Mouse (Mus musculus): ENCODE measurements around the gene Hoxc6.

Gene Hoxc6

DNA sequence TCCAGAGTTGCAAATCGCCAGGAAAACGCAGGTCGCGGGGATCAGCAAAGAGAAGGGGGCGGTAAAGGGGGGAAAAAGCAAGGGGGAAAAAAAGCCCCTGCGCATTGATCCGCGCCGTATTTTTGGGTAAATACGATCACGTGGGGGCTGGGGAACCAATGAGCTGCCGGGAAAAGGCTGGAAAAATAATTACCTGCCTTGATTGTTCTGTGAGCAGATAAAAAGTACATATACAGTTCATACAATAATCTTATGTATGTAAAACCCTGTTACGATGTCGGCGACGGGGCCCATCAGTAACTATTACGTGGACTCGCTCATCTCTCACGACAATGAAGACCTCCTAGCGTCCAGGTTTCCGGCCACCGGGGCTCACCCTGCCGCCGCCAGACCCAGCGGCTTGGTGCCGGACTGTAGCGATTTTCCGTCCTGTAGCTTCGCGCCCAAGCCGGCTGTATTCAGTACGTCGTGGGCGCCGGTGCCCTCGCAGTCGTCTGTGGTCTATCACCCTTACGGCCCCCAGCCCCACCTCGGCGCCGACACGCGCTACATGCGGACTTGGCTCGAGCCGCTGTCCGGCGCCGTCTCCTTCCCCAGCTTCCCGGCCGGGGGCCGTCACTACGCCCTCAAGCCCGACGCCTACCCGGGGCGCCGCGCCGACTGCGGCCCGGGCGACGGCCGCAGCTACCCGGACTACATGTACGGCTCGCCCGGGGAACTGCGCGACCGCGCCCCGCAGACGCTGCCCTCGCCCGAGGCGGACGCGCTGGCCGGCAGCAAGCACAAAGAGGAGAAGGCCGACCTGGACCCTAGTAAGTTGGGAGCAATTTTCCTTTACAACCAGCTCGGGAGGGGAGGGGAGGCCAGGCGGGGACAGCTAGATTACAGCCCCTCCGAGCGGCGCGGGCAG, 16.4 kb upstream of the Hoxc6 start:
- in situ Hi-C loops (cut with MboI; ENCODE audit: low pct_unique_long_range_greater_than_20kb in 1 of 2, low sequenced_read_pairs in 2 of 2, unreplicated experiment in 1 of 2), result no loop called here

DNA sequence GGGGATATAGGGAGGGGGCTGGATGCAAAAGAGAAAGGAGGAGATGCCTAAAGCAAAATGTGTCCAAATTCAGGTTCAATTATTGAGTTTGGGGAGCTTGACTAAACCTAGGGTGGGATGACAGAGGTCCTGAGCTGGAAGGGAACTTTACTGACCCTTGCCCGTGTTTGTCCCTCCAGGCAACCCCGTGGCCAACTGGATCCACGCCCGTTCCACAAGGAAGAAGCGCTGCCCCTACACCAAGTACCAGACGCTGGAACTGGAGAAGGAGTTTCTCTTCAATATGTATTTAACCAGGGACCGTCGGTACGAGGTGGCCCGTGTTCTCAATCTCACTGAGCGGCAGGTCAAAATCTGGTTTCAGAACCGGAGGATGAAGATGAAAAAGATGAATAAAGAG, 14.3 kb upstream of the Hoxc6 start:
- in situ Hi-C loops (cut with MboI; ENCODE audit: low pct_unique_long_range_greater_than_20kb in 1 of 2, low sequenced_read_pairs in 2 of 2, unreplicated experiment in 1 of 2), result no loop called here

DNA sequence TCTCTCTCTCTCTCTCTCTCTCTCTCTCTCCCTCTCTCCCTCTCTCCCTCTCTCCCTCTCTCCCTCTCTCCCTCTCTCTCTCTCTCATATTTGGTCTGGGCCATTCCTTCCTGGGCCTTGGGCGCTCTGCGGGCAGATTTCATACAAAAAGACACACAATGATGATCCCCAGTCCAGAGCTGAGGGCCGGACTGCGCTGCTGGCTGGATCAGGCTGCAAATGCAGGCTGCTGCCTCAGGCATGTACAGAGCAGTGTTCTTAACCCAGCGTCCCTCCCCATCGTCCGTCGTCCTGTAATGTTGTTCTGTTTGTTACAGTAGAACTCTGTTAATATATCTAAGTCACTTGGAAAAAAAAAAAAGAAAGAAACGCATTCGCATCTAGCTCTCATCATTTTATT, 13.5 kb upstream of the Hoxc6 start:
- in situ Hi-C loops (cut with MboI; ENCODE audit: low pct_unique_long_range_greater_than_20kb in 1 of 2, low sequenced_read_pairs in 2 of 2, unreplicated experiment in 1 of 2), result no loop called here

DNA sequence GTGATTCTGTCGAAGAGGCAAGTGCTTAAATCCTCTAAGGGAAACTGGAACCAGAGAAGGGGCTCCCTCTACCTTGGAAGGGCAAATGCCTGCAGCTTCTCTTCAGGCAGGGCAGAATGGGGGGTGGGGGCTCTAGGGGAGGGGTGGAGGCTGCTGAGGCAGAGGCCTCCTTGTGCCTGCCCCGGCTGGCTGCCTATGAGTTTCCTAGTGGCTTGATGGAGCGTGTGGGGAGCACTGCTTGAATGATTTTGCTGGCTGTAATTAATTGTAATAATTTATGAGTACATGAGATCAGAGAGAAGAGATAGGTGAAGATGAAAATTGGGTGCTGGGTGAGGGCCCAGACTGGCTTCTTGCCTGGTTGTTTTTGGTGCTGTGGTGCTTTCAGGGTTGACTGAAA, 13.1 kb upstream of the Hoxc6 start:
- in situ Hi-C loops (cut with MboI; ENCODE audit: low pct_unique_long_range_greater_than_20kb in 1 of 2, low sequenced_read_pairs in 2 of 2, unreplicated experiment in 1 of 2), result loop anchor here (5.0 kb wide), 2 partner anchors 187 to 327 kb away; partner anchors contain the start of gene Gpr84 (in 1 of the 2)

DNA sequence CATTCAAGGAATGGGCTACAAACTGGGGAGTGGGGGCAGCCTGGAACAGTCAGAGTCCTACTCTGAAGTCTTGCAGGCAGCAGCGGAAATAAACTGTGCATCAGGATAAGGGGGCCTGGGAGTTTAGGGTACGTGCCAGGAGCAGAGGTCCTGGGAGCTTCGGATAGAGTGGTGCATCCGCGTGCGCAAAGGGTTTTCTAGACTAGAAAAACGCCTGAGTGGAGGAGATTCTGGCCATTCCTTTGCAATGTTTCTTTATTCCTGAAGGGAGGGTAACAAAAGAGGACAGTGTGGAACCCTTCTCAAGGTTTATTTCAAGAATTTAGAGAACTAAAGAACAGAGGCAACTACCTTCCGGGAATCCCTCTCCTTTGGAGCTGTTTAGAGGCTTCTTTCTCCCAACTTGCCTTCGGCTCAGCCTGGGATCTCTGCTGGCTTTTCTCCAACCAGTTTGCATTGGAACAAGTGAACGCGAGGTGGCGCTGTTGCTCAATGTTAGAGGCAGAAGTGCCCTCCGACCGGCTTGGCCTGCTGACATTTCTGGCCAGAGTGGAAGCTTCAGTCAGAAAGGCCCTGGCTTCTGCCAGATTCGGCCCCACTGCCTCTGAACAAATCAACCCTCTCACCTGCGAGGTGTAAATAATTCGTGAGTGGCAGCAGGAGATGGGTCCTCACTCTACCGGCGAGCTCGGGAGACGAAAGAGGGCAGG, 10.8 kb upstream of the Hoxc6 start:
- in situ Hi-C loops (cut with MboI; ENCODE audit: low pct_unique_long_range_greater_than_20kb in 1 of 2, low sequenced_read_pairs in 2 of 2, unreplicated experiment in 1 of 2), result loop anchor here (5.0 kb wide), 2 partner anchors 185 to 325 kb away; partner anchors contain the start of gene Gpr84 (in 1 of the 2)

DNA sequence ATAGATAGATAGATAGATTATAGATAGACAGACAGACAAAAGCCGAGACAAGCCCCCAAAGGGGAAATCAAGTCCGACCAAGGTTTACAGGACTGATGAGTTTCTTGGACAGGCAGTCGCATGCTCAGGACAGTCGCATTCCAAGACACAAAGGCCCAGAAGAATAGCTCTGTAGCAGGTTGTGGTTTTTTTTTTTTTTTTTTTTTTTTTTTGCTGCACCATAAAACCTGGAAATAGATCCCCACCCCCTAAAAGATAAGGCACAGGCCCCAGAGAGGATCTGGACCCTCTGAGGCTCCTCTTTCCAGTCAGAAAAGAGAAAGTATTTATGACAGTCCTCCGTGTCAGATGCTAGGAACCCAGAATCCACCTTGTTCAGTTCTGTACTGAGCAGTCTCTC, 10.0 kb upstream of the Hoxc6 start:
- in situ Hi-C loops (cut with MboI; ENCODE audit: low pct_unique_long_range_greater_than_20kb in 1 of 2, low sequenced_read_pairs in 2 of 2, unreplicated experiment in 1 of 2), result loop anchor here (5.0 kb wide), 2 partner anchors 184 to 324 kb away; partner anchors contain the start of gene Gpr84 (in 1 of the 2)

DNA sequence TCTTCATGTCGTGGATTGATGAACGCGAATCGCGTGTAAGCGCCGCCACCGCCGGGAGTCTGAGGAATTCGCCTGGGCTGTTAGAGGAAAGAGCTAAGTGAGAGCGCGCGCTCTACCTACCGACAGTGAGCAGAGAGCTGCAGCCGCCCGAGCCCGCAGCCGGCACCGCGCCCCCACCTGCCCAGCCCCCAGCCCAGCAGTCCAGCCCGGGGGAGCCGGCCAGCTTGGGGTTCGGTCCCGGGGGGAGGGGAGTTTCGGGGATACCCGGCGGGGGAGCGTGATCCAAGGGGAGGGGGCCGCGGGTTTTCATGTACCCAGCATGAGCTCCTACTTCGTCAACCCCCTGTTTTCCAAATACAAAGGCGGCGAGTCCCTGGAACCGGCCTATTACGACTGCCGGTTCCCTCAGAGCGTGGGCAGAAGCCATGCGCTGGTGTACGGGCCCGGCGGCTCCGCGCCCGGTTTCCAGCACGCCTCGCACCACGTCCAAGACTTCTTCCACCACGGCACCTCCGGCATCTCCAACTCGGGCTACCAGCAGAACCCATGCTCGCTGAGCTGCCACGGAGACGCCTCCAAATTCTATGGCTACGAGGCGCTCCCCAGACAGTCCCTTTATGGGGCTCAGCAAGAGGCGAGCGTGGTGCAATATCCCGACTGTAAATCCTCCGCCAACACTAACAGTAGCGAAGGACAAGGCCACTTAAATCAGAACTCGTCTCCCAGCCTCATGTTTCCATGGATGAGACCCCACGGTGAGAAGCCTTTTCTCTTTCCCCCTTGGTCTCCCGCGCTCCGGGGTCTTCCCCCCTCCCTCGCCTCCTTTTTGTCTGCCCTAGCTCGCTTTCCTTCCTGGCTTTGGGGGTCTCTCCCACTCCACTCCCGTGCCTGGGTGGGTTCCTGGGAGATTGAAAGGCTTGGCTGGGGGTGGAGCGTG, 7.3 kb upstream of the Hoxc6 start, which contains the start of gene Hoxc8:
Gene Hoxc8, plus strand, starts transcription at position 147 of the 937 bp plus-strand sequence.
- in situ Hi-C loops (cut with MboI; ENCODE audit: low pct_unique_long_range_greater_than_20kb in 1 of 2, low sequenced_read_pairs in 2 of 2, unreplicated experiment in 1 of 2), result no loop called here

DNA sequence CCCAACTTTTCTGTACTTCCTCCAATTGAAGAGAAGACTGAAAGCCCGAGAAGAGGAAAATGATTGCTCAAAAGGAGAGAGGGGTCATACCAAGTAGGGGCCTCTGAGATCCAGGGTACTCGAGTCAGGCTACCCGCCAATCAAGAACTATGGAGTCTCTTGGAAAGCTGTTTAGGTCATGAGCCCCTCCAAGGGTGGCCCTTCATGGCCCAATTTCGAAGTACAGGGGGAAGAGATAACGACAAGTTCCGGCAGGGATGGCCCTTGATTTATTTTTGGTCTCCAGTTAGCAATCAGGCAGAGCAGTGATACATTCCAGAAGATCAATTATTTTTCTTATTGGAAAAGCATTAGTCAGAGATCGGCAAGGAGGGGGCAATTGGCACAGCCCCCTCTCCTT, 6.3 kb upstream of the Hoxc6 start:
- in situ Hi-C loops (cut with MboI; ENCODE audit: low pct_unique_long_range_greater_than_20kb in 1 of 2, low sequenced_read_pairs in 2 of 2, unreplicated experiment in 1 of 2), result no loop called here

DNA sequence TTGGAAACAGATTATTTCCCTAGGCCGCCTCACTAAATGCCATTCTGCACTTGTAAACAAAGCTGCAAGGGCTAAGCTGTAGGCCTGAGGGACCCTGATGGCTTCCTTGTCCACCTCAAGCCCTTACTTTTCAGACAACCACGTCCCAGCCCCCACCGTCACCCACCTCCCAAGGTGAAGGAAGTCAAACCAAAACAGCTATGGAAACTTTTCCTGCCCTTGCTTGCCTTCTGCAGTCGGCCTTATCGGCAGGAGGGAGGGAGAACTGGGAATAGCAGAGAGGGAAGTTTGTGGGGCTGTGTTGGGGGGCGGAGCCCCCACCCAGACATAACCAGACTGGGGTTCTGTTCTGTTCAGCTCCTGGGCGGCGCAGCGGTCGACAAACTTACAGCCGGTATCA, 5.9 kb upstream of the Hoxc6 start:
- in situ Hi-C loops (cut with MboI; ENCODE audit: low pct_unique_long_range_greater_than_20kb in 1 of 2, low sequenced_read_pairs in 2 of 2, unreplicated experiment in 1 of 2), result no loop called here

DNA sequence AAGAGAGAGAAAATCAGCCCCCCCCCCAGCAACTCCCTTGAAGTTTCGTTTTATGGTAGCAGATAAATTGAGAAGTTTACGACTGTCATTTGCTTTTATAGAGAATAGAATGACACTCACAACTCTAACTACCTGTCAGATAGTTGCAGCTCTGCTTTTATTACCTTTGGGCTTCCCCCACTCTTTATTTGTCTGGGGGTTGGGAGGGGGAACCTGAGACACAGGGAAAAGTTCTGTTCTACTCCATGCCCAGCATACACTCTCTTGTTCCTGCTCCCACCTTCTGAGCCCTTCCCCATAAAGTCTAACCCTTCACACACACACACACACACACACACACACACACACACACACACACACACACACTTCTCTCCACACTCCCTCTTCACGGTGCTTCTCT, 5.2 kb upstream of the Hoxc6 start:
- in situ Hi-C loops (cut with MboI; ENCODE audit: low pct_unique_long_range_greater_than_20kb in 1 of 2, low sequenced_read_pairs in 2 of 2, unreplicated experiment in 1 of 2), result no loop called here

DNA sequence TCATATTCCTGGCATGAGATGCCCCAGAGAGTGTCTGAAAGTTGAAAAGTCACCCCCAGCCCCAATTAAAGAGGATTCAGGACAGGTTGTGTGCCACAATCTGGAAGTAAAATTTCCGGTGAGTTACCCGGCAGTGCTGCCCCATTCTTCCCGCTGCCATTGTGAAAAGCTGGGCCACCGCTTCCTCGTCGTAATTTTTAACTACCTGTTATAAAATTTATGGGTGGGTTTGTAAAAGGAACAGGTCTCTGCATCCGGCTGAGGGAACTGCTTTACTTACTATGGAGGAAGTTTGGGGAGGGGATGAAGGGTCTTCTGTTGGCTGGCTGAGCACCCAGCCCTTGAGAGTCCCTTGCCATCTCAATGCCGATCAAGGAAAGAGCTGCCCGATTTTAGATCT, 1.5 kb upstream of the Hoxc6 start:
- in situ Hi-C loops (cut with MboI; ENCODE audit: low pct_unique_long_range_greater_than_20kb in 1 of 2, low sequenced_read_pairs in 2 of 2, unreplicated experiment in 1 of 2), result no loop called here

DNA sequence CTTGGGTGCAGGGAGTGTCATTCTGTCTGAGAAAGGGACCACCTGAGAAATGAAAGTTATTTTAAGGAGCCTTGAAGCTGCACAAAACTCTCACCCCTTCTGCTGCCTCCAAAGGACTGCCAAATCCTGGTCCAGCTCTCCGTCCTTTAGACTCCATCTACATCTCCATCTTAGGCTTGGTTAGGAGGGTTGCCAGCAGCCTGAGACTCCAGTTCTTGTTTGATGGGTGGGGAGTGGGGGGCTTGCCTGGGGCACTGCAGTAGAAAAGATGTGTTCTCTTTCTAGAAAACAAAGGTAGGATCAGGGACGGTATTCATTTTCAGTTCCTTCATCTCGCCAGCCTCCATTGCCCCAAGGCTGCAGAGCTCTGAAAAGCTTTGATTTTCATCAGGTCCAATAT, 626 bp upstream of the Hoxc6 start:
- in situ Hi-C loops (cut with MboI; ENCODE audit: low pct_unique_long_range_greater_than_20kb in 1 of 2, low sequenced_read_pairs in 2 of 2, unreplicated experiment in 1 of 2), result no loop called here

DNA sequence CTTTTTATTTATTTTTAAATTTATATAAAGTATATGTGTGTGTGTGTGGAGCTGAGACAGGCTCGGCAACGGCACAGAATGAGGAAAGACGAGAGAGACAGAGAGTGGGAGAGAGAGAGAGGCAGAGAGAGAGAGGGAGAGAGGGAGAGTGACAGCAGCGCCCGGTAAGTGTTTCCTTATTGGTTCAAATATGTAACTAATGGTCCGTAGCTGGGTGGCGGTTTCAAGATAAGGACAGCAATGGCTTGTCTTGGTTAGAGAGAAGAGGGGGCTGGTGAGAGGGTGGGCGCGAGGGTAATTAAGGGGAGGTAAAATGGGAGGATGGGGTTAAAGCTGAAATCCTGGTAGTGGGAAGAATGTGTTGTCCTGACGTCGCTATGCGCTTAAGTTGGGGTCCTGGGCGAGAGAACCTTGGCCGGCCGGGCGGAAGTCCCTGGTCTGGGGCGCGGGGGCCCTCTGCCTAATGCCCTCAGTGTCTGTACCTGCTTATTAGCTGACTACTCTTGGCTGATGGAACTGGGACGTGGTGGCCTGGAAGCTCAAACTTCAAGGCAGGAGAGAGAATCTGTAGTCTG, 638 bp downstream of the Hoxc6 start:
- in situ Hi-C loops (cut with MboI; ENCODE audit: low pct_unique_long_range_greater_than_20kb in 1 of 2, low sequenced_read_pairs in 2 of 2, unreplicated experiment in 1 of 2), result no loop called here

DNA sequence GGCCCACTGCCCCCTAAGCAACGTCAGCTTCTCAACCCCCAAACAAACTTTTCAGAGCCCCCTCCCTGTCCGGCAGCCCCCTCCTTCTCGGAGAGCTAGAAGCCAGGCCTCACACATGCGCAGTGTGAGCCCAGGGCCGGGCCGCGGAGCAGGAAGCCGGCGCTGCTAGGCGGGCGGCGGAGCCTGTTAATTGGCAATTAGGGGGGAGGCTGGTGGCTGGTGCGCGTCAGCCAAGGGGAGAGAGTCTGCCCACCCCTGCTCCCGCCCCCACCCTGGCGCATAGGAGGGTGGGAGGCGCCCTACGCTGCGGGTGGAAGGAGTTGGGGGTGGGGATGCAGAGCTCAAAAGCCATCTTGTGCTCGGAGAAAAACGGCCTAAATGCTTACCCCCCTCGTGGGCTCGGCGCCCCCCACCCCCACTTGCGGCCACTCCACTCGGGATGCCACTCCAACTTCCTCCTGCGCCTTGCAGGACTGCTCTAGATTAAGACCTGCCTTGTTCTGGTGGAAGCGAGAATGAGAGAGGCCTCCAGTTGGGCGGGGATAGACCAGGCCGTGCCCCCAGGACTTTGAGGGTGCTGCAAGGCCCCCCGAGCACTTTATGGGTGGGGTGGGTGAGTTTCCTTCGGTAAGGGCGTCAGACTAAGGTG, 1.2 kb downstream of the Hoxc6 start:
- in situ Hi-C loops (cut with MboI; ENCODE audit: low pct_unique_long_range_greater_than_20kb in 1 of 2, low sequenced_read_pairs in 2 of 2, unreplicated experiment in 1 of 2), result no loop called here

DNA sequence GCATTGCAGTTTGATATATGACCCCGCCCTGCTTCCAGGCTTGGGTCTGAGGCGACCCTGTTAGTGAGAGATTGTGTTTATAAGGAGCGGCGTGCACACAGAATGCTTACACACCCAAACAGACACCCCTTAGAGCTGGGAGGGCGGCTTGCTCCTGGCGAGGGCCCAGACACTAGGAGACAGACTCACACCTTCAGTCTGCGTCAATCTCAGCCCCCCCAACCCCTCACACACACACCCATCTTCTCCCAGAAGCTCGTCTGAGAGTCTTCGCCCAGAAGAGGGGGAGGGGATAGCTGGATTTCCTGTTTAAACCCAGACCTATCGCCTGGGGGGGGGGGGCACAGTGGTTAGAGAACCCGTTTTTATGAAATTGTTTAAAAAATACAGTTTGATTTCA, 1.9 kb downstream of the Hoxc6 start:
- in situ Hi-C loops (cut with MboI; ENCODE audit: low pct_unique_long_range_greater_than_20kb in 1 of 2, low sequenced_read_pairs in 2 of 2, unreplicated experiment in 1 of 2), result loop anchor here in 1 of 2 experiments (25.0 kb wide), 1 partner anchor 312 kb away; the partner anchor contains the start of gene Gpr84

DNA sequence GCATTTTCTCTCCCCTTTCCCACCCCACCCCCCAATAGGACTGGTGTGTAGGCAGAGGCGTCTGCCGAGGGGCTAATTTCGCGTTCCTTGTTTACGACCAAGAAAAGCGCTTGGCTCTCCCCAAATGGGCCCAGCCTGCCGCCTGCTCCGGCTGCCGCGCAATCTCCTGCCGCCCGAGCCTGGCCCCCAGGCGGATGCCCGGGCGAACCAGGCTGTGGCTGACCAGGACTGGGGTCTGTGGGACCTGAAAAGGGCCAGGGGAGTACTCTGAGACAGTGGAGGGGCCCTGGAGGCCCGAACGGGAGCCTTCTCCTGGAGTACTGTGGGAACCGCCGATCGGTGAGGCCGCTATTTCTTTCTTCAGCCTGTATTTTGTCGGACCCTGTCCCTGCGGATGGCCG, 2.4 kb downstream of the Hoxc6 start:
- in situ Hi-C loops (cut with MboI; ENCODE audit: low pct_unique_long_range_greater_than_20kb in 1 of 2, low sequenced_read_pairs in 2 of 2, unreplicated experiment in 1 of 2), result loop anchor here in 1 of 2 experiments (25.0 kb wide), 1 partner anchor 312 kb away; the partner anchor contains the start of gene Gpr84

DNA sequence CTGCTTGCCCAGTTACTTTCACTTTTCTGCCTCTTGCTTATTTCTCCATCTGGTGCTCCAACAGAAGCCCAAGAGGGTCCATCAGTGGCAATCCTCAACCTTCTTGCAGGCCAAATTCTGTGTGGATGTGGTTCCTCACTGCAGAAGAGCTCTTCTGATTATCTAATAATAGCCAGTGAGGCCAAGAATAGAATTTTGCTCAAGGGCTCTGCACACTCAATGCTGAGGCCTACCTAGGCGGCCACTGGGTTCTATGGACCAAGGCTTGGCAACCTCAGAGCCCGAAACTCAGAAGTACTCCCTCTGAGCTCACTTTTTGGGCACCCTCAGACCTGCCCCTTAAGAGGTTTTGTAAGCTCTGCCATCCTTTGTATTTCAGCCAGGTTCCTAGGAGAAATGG, 3.3 kb downstream of the Hoxc6 start:
- in situ Hi-C loops (cut with MboI; ENCODE audit: low pct_unique_long_range_greater_than_20kb in 1 of 2, low sequenced_read_pairs in 2 of 2, unreplicated experiment in 1 of 2), result loop anchor here in 1 of 2 experiments (25.0 kb wide), 1 partner anchor 311 kb away; the partner anchor contains the start of gene Gpr84

All from mouse embryonic stem cell (cell line).